Mouse (Mus musculus) neural tube, embryonic 12.5 days (tissue): ENCODE measurements around the gene Olfr881. TPM values are rescaled to one million over a fixed set of nuclear protein-coding genes. Genes with fewer than 3 reads are reported as not detected.

ENCODE experiments used
- ATAC-seq: fragments of 200-750 bp; cut with Nextera tagmentation; 2 replicates; pipeline ENCODE4 v1.8.0; 2017; ENCODE audit warnings: low read depth, mild to moderate bottlenecking, moderate TSS enrichment, moderate library complexity; ENCODE audit not compliant: low FRiP score
- H3K27ac ChIP-seq: fragments of 300-500 bp; sonication (generic); 2 replicates; pipeline ENCODE4 v1.5.1; 2016
- H3K27me3 ChIP-seq: fragments of 300-500 bp; sonication (generic); replicated peaks from 2 replicates; pipeline ENCODE4 v1.6.1; 2016; ENCODE audit warnings: mild to moderate bottlenecking
- H3K36me3 ChIP-seq: fragments of 300-500 bp; sonication (generic); 2 replicates; pipeline ENCODE4 v1.6.1; 2016; ENCODE audit warnings: mild to moderate bottlenecking
- H3K4me1 ChIP-seq: fragments of 300-500 bp; sonication (generic); 2 replicates; pipeline ENCODE4 v1.6.1; 2016
- H3K4me2 ChIP-seq: fragments of 300-500 bp; sonication (generic); replicated peaks from 2 replicates; pipeline ENCODE4 v1.6.1; 2016; ENCODE audit warnings: mild to moderate bottlenecking
- H3K4me3 ChIP-seq: fragments of 300-500 bp; sonication (generic); 2 replicates; pipeline ENCODE4 v1.5.1; 2016
- H3K9ac ChIP-seq: fragments of 300-500 bp; sonication (generic); 2 replicates; pipeline ENCODE4 v1.6.1; 2016; ENCODE audit warnings: mild to moderate bottlenecking
- H3K9me3 ChIP-seq: fragments of 300-500 bp; sonication (generic); 2 replicates; pipeline ENCODE4 v1.6.1; 2016; ENCODE audit warnings: mild to moderate bottlenecking
- WGBS: fragments of 180-500 bp; shearing (Covaris S2); methylation state at CpG from one replicate; pipeline ENCODE4 v1.1.7; 2016; 5-methylcytosine and 5-hydroxymethylcytosine counted together
- polyA plus RNA-seq: library from polyadenylated mRNA; unstranded; fragments of >200 nt; fragmentation: Nextera tagmentation; extraction: Ambion mirVana; gene quantifications from 2 replicates; pipeline ENCODE4 v1.2.1, GENCODE M21; 2016

Olfr881 gene
- polyA plus RNA-seq: not detected in 2 replicates

DNA sequence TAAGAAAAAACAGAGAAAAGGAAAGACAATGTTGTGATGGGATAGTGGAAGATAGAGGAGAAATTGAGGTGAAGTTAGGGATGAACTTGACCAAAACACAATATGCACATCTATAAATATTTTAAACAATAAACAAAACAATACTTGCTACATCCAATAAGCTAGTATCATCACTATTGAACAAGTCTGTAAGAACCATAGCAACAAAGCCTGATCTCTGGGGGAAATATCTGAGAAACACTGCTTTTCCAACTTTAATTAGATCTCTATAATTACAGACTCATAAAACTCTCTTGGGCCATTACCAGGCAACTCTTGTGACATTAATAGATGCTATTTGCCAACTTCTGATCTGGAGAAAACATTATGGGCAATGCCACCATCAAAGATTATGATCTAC, at the start of gene Olfr881:
Olfr881 (plus strand) TSS at position 301 of the 400 bp plus-strand sequence.
- no peaks in the 10 kb centered on the region for H3K27me3 ChIP-seq
- H3K4me1 ChIP-seq: no peaks in the 10 kb centered on the region
- H3K36me3 ChIP-seq: no peaks in the 10 kb centered on the region
- H3K9ac ChIP-seq: no peak within 1 kb of the TSS
- no peak for ATAC-seq
- H3K27ac ChIP-seq: no peak within 1 kb of the TSS
- H3K4me2 ChIP-seq: no peak within 1 kb of the TSS
- H3K4me3 ChIP-seq: no peak within 1 kb of the TSS
- no peaks in the 10 kb centered on the region for H3K9me3 ChIP-seq

DNA sequence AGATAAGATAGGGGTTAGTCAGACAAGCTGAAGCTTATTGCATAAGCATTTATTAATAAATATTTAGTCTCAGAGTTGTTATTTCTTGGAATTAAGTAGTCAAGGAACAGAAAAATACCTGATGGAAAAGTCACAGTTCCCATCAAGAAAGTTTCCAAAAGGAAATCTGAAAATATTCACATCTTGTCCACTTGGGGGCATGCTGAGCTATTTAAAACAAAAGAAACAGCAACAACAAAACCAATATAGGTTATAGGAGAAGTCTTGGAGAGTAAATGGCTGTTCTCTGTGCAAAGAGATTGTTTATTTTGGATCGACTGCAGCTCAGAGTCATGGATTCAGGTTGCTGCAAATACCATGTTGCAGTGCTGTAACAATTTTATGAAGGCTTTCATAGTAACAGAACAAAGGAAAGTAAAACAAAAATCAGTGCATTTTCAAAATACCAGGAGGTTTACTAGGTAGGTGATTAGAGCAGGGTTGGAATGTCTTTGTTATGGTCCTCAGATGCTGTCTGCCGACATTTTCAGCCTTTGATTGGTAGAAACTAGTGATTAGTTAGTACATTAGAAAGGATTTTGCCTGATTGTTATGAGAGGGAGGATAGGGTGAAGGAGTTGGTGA, 7.1 kb downstream of the Olfr881 start:
- H3K36me3 ChIP-seq: no peaks in the 10 kb centered on the region
- no peak overlapping the region for H3K27ac ChIP-seq
- no peak for ATAC-seq
- H3K9ac ChIP-seq: no peak overlapping the region
- H3K27me3 ChIP-seq: no peaks in the 10 kb centered on the region
- WGBS: 64% methylated on average over 2 of the region's 2 CpGs
- no peak overlapping the region for H3K4me3 ChIP-seq
- no peaks in the 10 kb centered on the region for H3K9me3 ChIP-seq
- H3K4me2 ChIP-seq: no peak overlapping the region
- H3K4me1 ChIP-seq: no peaks in the 10 kb centered on the region

DNA sequence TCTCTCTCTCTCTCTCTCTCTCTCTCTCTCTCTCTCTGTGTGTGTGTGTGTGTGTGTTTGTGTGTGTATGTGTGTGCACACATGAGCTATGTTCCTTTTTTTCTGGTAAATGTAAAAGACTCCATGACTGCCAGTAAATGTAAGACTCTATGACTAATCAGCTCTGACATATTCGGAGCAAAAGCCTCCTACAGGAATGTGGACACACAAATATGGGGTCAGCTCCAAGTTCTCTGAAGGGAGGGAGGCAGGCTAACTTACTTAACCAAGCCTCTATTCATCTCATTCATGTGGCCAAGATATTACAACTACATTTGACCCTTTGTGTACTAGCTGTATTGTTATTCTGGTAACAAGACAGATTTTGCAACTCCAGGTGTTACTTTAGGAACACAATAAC, 8.4 kb downstream of the Olfr881 start:
- ATAC-seq: no peak
- WGBS: 56% methylated on average over 1 of the region's 1 CpGs

DNA sequence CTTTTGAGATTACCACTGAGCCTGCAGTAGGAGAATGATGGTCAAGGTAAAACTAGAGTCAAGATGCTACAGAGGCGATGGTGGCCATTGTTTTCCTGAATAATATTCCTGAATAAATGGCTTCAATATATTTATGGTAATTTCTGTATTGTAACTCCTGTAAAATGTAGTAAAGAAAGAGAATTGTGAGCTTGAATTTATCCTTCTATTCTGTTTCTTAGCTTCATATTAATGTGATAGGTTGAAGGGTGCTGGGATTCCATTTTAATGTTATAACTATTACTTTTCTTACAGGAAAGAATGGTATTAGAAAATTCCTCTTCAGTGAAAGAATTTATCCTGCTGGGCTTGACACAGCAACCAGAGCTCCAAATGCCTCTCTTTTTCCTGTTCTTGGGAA, 33.9 kb downstream of the Olfr881 start, which contains the start of gene Olfr883:
Olfr883 (plus strand) TSS at position 301 of the 400 bp plus-strand sequence.
- no peak for ATAC-seq
- Histone ChIP-seq H3K36me3 (no peaks in the 10 kb centered on the region), H3K27me3 (no peaks in the 10 kb centered on the region), H3K9ac (no peak within 1 kb of the TSS), H3K4me2 (no peak within 1 kb of the TSS), H3K9me3 (no peaks in the 10 kb centered on the region), H3K4me3 (no peak within 1 kb of the TSS), H3K4me1 (no peaks in the 10 kb centered on the region), H3K27ac (no peak within 1 kb of the TSS)
- 84% methylated on average over 1 of the region's 1 CpGs for WGBS

More for the DNA sequence above, 8.4 kb downstream of the Olfr881 start:
- H3K36me3 ChIP-seq: no peaks in the 10 kb centered on the region
- no peaks in the 10 kb centered on the region for H3K4me1 ChIP-seq
- no peak overlapping the region for H3K9ac ChIP-seq
- H3K9me3 ChIP-seq: no peaks in the 10 kb centered on the region
- H3K4me2 ChIP-seq: no peak overlapping the region
- H3K27ac ChIP-seq: no peak overlapping the region
- no peaks in the 10 kb centered on the region for H3K27me3 ChIP-seq
- H3K4me3 ChIP-seq: no peak overlapping the region

Other genes starting within 250 kb of the Olfr881 start
- gene Olfr874, start 246.7 kb upstream of the Olfr881 start, polyA plus RNA-seq: not detected in 2 replicates
- gene Olfr875, start 220.0 kb upstream of the Olfr881 start, polyA plus RNA-seq: not detected in 2 replicates
- not detected in 2 replicates for gene Olfr876, start 188.8 kb upstream of the Olfr881 start, polyA plus RNA-seq
- gene Olfr877, start 137.6 kb upstream of the Olfr881 start, polyA plus RNA-seq: not detected in 2 replicates
- not detected in 2 replicates for gene Olfr145, start 95.1 kb upstream of the Olfr881 start, polyA plus RNA-seq
- gene Olfr878, start 74.0 kb upstream of the Olfr881 start, polyA plus RNA-seq: not detected in 2 replicates
- not detected in 2 replicates for gene Olfr883, start 34.0 kb downstream of the Olfr881 start, polyA plus RNA-seq
- gene Olfr884, start 54.7 kb downstream of the Olfr881 start, polyA plus RNA-seq: not detected in 2 replicates
- gene Olfr885, start 69.5 kb downstream of the Olfr881 start, polyA plus RNA-seq: not detected in 2 replicates
- gene Olfr887, start 92.2 kb downstream of the Olfr881 start, polyA plus RNA-seq: not detected in 2 replicates
- not detected in 2 replicates for gene Olfr888, start 116.3 kb downstream of the Olfr881 start, polyA plus RNA-seq
- gene Olfr889, start 123.4 kb downstream of the Olfr881 start, polyA plus RNA-seq: 0.09 and 0.11 TPM in 2 replicates
- not detected in 2 replicates for gene Olfr890, start 150.7 kb downstream of the Olfr881 start, polyA plus RNA-seq
- not detected in 2 replicates for gene Olfr891, start 189.0 kb downstream of the Olfr881 start, polyA plus RNA-seq
- gene Olfr893, start 216.5 kb downstream of the Olfr881 start, polyA plus RNA-seq: not detected in 2 replicates
- gene Olfr894, start 226.2 kb downstream of the Olfr881 start, polyA plus RNA-seq: not detected in 2 replicates